Mouse (Mus musculus) midbrain, embryonic 11.5 days (tissue): Measurements from ENCODE around the gene Agap3. TPM values are rescaled to one million over a fixed set of nuclear protein-coding genes. Genes with fewer than 3 reads are reported as not detected.

ENCODE experiments used
- ATAC-seq: fragments of 200-750 bp; cut with Nextera tagmentation; 2 replicates; pipeline ENCODE4 v1.8.0; 2017; ENCODE audit warnings: moderate TSS enrichment, moderate library complexity; ENCODE audit not compliant: low FRiP score
- DNase-seq: peaks from one replicate; pipeline ENCODE4 v3.0.0; 2015; ENCODE audit warnings: low spot score; ENCODE audit errors: missing footprints
- H3K27ac ChIP-seq: fragments of 300-500 bp; sonication (generic); 2 replicates; pipeline ENCODE4 v1.5.1; 2014; ENCODE audit warnings: low read depth, low read length
- H3K27me3 ChIP-seq: fragments of 300-500 bp; sonication (generic); 2 replicates; pipeline ENCODE4 v1.6.1; 2014; ENCODE audit warnings: mild to moderate bottlenecking, low read length, moderate library complexity, mixed read lengths; ENCODE audit not compliant: control insufficient read depth, insufficient read depth
- H3K36me3 ChIP-seq: fragments of 300-500 bp; sonication (generic); 2 replicates; pipeline ENCODE4 v1.6.1; 2014; ENCODE audit warnings: mild to moderate bottlenecking, low read length, moderate library complexity, mixed read lengths; ENCODE audit not compliant: control insufficient read depth, insufficient read depth
- H3K4me1 ChIP-seq: fragments of 300-500 bp; sonication (generic); 2 replicates; pipeline ENCODE4 v1.6.1; 2014; ENCODE audit warnings: low read length; ENCODE audit not compliant: control insufficient read depth, insufficient read depth
- H3K4me2 ChIP-seq: fragments of 300-500 bp; sonication (generic); 2 replicates; pipeline ENCODE4 v1.6.1; 2014; ENCODE audit warnings: mild to moderate bottlenecking, moderate library complexity
- H3K4me3 ChIP-seq: fragments of 300-500 bp; sonication (generic); 2 replicates; pipeline ENCODE4 v1.5.1; 2014; ENCODE audit warnings: low read depth, low read length
- H3K9ac ChIP-seq: fragments of 300-500 bp; sonication (generic); 2 replicates; pipeline ENCODE4 v1.6.1; 2014; ENCODE audit warnings: low read length
- H3K9me3 ChIP-seq: fragments of 300-500 bp; sonication (generic); 2 replicates; pipeline ENCODE4 v1.6.1; 2016; ENCODE audit warnings: low read length; ENCODE audit not compliant: control insufficient read depth
- WGBS: fragments of 180-500 bp; shearing (Covaris S2); extraction: QIAGEN DNeasy Blood & Tissue Kit; methylation state at CpG from one replicate; pipeline ENCODE4 v1.1.7; 2014; 5-methylcytosine and 5-hydroxymethylcytosine counted together
- polyA plus RNA-seq: library from polyadenylated mRNA; unstranded; fragments of >200 nt; fragmentation: Nextera tagmentation; extraction: Ambion mirVana; gene quantifications from 2 replicates; pipeline ENCODE4 v1.2.1, GENCODE M21; 2014

Gene Agap3
- polyA plus RNA-seq, 1 experiment from 2014 or later = 57.0 TPM

- Histone ChIP-seq H3K4me1 (peaks cover 1% of the 10 kb centered on the region; the same call in 1 of the 2 replicates), H3K4me3 (no peak overlapping the region), H3K27me3 (no peaks in the 10 kb centered on the region), H3K4me2 (no peak overlapping the region), H3K9ac (no peak overlapping the region), H3K36me3 (peaks cover 28% of the 10 kb centered on the region), H3K27ac (no peak overlapping the region), H3K9me3 (no peaks in the 10 kb centered on the region)
- no peak for ATAC-seq
- DNase-seq = no peak
- 90% methylated on average over 14 of the region's 14 CpGs for WGBS
Observed at GRCm38 (mm10) chr5:24490413-24490920, 38.5 kb downstream of the Agap3 start.

- no peak overlapping the region for H3K9ac ChIP-seq
- DNase-seq (no peak), ATAC-seq (no peak)
- H3K27ac ChIP-seq = no peak overlapping the region
- WGBS = 92% methylated on average over 16 of the region's 16 CpGs
- H3K27me3 ChIP-seq = no peaks in the 10 kb centered on the region
- no peak overlapping the region for H3K4me2 ChIP-seq
- no peak overlapping the region for H3K4me3 ChIP-seq
- no peaks in the 10 kb centered on the region for H3K9me3 ChIP-seq
- H3K36me3 ChIP-seq = peaks cover 24% of the 10 kb centered on the region
- H3K4me1 ChIP-seq = no peaks in the 10 kb centered on the region
Observed at GRCm38 (mm10) chr5:24492546-24493285, 40.7 kb downstream of the Agap3 start.

GRCm38 (mm10) chr5:24495019-24495418 is 43.0 kb downstream of the Agap3 start:
- Histone ChIP-seq H3K4me3 (no peak overlapping the region), H3K36me3 (peaks cover 15% of the 10 kb centered on the region), H3K27me3 (no peaks in the 10 kb centered on the region), H3K4me2 (no peak overlapping the region), H3K4me1 (no peaks in the 10 kb centered on the region), H3K9ac (no peak overlapping the region), H3K9me3 (no peaks in the 10 kb centered on the region), H3K27ac (no peak overlapping the region)
- ATAC-seq (no peak), DNase-seq (no peak)
- WGBS = 94% methylated on average over 15 of the region's 15 CpGs

- Histone ChIP-seq H3K27me3 (no peaks in the 10 kb centered on the region), H3K4me1 (no peaks in the 10 kb centered on the region), H3K9me3 (no peaks in the 10 kb centered on the region), H3K4me3 (no peak overlapping the region), H3K36me3 (peaks cover 15% of the 10 kb centered on the region), H3K4me2 (no peak overlapping the region), H3K27ac (no peak overlapping the region), H3K9ac (no peak overlapping the region)
- WGBS = 60% methylated on average over 6 of the region's 6 CpGs
- ATAC-seq (no peak), DNase-seq (no peak)
Observed at GRCm38 (mm10) chr5:24496756-24497155, 44.8 kb downstream of the Agap3 start.

- 85% methylated on average over 12 of the region's 12 CpGs for WGBS
- Histone ChIP-seq H3K9me3 (no peaks in the 10 kb centered on the region), H3K9ac (no peak overlapping the region), H3K4me1 (no peaks in the 10 kb centered on the region), H3K36me3 (peaks cover 15% of the 10 kb centered on the region), H3K27ac (no peak overlapping the region), H3K4me2 (no peak overlapping the region), H3K27me3 (no peaks in the 10 kb centered on the region), H3K4me3 (no peak overlapping the region)
- no peak for ATAC-seq
- DNase-seq = no peak
Observed at GRCm38 (mm10) chr5:24497526-24497925, 45.5 kb downstream of the Agap3 start.

GRCm38 (mm10) chr5:24499113-24499512 is 47.1 kb downstream of the Agap3 start:
- no peak overlapping the region for H3K9ac ChIP-seq
- WGBS = 79% methylated on average over 10 of the region's 10 CpGs
- H3K27ac ChIP-seq = no peak overlapping the region
- no peak overlapping the region for H3K4me3 ChIP-seq
- H3K4me2 ChIP-seq = no peak overlapping the region
- peaks cover 8% of the 10 kb centered on the region for H3K36me3 ChIP-seq
- no peaks in the 10 kb centered on the region for H3K27me3 ChIP-seq
- DNase-seq (no peak), ATAC-seq (no peak)
- no peaks in the 10 kb centered on the region for H3K4me1 ChIP-seq
- H3K9me3 ChIP-seq = no peaks in the 10 kb centered on the region

- Histone ChIP-seq H3K36me3 (peaks cover 8% of the 10 kb centered on the region), H3K4me1 (peaks cover 2% of the 10 kb centered on the region; the same call in 1 of the 2 replicates), H3K9me3 (no peaks in the 10 kb centered on the region), H3K27me3 (no peaks in the 10 kb centered on the region), H3K9ac (no peak overlapping the region), H3K4me3 (no peak overlapping the region), H3K27ac (no peak overlapping the region), H3K4me2 (no peak overlapping the region)
- 95% methylated on average over 11 of the region's 11 CpGs for WGBS
- ATAC-seq = no peak
- no peak for DNase-seq
Observed at GRCm38 (mm10) chr5:24500851-24501250, 48.9 kb downstream of the Agap3 start.

GRCm38 (mm10) chr5:24502786-24503185 is 50.8 kb downstream of the Agap3 start:
- DNase-seq = no peak
- Histone ChIP-seq H3K4me3 (no peak overlapping the region), H3K27ac (no peak overlapping the region), H3K36me3 (peaks cover 8% of the 10 kb centered on the region), H3K4me1 (peaks cover 2% of the 10 kb centered on the region; the same call in 1 of the 2 replicates), H3K4me2 (no peak overlapping the region), H3K9ac (no peak overlapping the region), H3K27me3 (no peaks in the 10 kb centered on the region), H3K9me3 (no peaks in the 10 kb centered on the region)
- WGBS = 81% methylated on average over 4 of the region's 4 CpGs
- ATAC-seq = no peak

- Histone ChIP-seq H3K27me3 (no peaks in the 10 kb centered on the region), H3K9ac (no peak overlapping the region), H3K4me1 (peaks cover 2% of the 10 kb centered on the region; the same call in 1 of the 2 replicates), H3K36me3 (peaks cover 4% of the 10 kb centered on the region), H3K4me3 (no peak overlapping the region), H3K9me3 (no peaks in the 10 kb centered on the region), H3K27ac (no peak overlapping the region), H3K4me2 (no peak overlapping the region)
- ATAC-seq (no peak), DNase-seq (no peak)
- 51% methylated on average over 2 of the region's 2 CpGs for WGBS
Observed at GRCm38 (mm10) chr5:24505513-24505912, 53.5 kb downstream of the Agap3 start.
